Mouse (Mus musculus) left cerebral cortex, postnatal 10 days (tissue): Measurements from ENCODE around the gene Ifngr1. TPM values are rescaled to one million over a fixed set of nuclear protein-coding genes. Genes with fewer than 3 reads are reported as not detected.
"Not testable (repeated sequence)": the region's sequence is repeated elsewhere in the genome, so short reads cannot be mapped to it uniquely, and the experiment has no call there.

Experiments
- DNase-seq, 2 experiments: peaks; one replicate each; pipeline ENCODE4 v3.0.0; 2021 to 2022; ENCODE audit warnings: low spot score in 2 of 2, mixed read lengths in 1 of 2; ENCODE audit errors: extremely low spot score in 1 of 2
- intact Hi-C: fragments of 180-260 bp; cut with DNase I; formaldehyde crosslinking; loops from one replicate; pipeline ENCODE4 v1.15.1; 2025
- total RNA-seq, 2 experiments: library from RNA; stranded (reverse); gene quantifications; 2 replicates each; pipeline ENCODE4 v1.2.3; 2021

Ifngr1 gene
- total RNA-seq, 2 experiments from 2014 or later = 13.3 to 16.2 TPM

DNA sequence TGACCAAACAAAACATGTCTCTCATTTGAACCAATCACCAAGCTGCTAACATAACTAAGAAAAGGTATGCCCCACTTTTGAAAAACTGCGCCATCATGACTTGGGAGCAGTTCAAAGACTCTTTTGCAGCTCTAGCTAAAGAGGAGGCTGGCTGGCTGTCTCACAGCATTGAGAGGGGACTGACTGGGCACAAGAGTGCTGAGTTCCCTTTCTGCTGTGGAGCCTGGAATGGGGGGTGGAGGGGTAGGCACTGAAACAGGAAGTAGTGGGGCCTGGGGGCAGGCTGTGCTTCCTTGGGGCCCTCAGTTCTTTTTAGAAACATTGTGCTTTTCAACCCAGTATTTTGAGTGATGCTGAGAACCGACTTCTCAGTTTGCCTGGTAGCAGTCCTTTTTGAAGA lies 7.7 kb upstream of the Ifngr1 start:
- intact Hi-C loops = no loop called here

DNA sequence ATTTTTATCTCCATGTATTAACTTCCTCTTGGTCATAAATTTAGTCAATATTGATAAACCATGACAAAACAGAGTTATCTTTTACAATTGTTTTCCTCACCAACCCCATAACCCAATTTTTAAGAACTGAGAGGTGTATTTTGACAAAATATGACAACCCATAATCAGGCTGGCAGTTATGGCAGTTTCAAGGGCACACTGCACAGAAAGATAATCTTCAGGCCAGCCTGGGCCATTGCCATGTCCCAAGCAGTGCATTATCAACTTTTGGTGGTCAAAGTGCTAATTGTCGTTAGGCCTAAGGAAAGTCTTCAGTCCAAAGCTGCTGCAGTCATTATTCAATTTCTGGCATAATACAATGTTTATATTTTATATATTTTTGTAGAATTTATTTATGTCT lies 6.9 kb upstream of the Ifngr1 start:
- intact Hi-C loops = no loop called here
- no peak for DNase-seq

More for the DNA sequence above, 7.7 kb upstream of the Ifngr1 start:
- DNase-seq = peak; percentile 10 to 51

DNA sequence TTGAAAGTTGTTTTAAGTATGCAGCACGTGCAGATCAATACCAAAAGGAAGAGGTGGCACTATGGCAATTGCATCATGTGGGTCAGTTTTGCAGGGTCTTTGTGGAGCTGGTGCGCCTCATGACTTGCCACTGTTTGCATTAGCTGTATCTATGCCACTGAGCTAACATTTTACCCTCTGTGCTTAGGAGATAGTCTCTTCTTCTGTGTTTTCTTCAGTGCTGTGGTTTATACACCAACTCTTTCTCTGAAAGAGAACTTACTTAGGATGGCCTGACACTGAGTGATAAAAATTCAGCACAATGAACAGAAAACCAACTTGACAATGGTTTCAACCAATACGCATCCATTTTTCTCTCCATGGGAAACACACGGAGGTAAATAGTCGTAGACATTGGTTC lies 5.9 kb upstream of the Ifngr1 start:
- intact Hi-C loops = no loop called here

DNA sequence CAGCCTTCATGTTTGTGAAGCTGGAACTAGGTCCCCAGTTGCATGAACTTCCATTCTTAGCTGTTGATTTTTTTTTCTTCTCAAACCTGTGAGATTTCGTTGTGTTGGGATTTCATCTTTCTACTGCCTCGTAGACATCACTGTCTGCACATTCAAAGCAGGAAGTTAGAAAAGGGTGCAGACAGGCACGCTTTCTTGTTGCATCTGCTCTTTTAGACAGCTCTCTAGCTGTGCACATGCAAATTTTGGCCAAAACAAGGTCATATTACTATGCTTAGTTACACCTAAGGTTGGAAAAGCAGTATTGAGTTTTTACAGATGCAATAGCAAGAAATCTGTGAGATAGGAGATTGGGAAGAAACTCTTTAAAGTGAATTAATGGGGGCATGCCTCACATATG lies 4.5 kb upstream of the Ifngr1 start:
- intact Hi-C loops = no loop called here
- DNase-seq = no peak

More for the DNA sequence above, 5.9 kb upstream of the Ifngr1 start:
- DNase-seq = no peak

DNA sequence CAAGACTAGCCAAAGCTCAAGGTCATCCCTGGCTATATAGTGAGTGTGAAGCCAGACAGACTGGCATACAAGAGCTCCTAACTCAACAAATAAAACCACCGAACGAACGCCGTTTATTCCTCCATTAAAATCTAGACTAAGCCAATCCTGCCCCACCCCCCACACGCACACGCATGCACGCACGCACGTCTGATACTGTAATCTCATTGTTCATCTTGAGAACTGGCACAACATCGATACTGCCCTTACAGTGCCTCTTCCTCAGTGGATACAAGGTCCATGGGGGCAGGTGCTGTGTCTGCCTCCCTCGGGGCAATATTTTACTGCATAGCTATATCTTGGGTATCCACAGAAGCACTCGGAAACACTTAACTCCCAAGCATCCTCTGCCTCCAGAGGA lies 2.1 kb upstream of the Ifngr1 start:
- no peak for DNase-seq
- intact Hi-C loops = no loop called here

DNA sequence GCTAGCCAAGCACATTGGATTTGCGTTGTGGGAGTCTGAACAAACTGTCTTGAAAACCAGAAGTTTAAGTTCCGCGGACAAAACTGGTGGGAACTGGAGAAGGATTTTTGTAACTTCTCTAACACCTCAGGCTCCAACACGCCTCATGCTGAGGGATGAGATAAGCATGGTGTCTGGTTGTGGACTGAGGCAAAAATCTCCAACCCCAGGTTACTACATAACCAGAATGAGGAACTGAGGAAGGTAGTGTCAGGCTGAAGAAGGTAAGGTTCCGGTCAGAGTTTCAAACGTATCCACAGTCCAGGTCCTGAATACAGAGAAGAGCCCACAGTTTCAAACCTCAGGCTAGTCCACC lies 486 bp upstream of the Ifngr1 start:
- no peak for DNase-seq
- intact Hi-C loops = no loop called here

DNA sequence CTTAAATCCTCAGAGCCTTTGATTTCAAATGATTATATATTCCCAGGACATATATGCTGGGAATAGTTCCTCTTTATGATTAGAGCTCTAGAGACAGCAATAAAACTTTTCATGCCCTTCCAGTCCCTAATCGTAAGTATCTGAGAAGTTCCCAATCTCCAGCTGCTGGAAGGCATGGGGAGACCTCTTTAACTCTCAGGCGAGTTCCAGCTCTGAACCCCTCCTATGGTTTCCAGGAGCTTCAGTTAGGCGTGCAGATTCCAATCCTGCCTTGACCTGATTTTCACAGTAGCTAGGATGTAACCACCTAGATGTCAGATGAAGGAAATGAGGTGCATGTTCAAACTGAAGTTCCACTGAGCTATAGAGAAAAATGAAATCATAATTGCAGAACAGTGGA lies 807 bp downstream of the Ifngr1 start:
- no peak for DNase-seq
- intact Hi-C loops = no loop called here

DNA sequence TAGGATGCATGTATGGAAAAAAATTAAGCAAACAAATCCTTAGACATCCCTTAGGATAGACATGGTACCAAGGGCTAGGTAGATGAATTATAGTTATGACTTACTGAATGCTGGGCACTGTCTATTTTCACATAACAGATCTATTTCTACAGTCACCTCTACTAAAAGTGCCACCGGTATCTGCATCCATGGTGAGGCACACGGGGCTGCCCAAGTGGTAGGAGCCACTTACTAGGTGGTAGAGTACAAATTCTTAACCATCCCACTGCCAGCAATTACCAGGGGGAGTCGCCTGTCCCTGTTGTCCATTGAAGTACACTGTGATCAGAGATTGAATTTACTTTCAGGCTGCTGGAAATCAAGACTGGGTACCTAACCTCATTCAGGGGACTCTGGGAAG lies 1.5 kb downstream of the Ifngr1 start:
- intact Hi-C loops = no loop called here
- DNase-seq = no peak

DNA sequence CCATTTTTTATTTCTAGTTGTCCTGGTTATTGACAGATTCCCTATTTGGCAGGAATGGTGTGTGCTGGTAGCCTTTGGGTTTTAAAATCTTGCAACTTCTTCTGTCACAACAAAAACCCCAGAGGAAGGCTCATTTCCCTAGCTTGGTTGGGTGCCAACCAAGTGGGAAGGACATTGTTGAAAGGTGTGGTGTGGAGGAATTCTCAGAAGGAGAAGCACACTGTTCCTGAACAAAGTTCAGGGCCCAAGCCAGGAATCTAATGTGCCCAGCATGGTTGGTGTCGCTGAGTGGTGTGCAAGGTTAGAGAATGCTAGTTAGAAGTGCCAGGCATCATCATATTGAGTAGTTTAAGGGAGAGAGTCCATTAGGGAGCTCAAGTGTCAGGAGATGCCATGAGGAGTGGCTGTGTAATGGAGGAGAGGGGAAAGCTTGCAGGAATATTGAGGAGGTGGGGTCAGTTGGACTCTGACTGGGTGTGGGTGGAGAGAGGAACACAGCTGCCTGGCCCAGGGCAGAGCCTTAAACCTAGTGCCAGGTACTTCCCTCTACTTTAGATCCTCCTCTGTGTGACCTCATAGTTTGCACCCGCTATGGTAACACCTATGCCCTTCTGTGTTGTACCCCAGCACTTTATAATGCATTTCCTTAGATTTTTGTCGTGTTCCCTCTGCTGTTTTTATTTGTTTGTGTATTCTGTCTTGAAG lies 2.6 kb downstream of the Ifngr1 start:
- intact Hi-C loops = no loop called here
- no peak for DNase-seq

DNA sequence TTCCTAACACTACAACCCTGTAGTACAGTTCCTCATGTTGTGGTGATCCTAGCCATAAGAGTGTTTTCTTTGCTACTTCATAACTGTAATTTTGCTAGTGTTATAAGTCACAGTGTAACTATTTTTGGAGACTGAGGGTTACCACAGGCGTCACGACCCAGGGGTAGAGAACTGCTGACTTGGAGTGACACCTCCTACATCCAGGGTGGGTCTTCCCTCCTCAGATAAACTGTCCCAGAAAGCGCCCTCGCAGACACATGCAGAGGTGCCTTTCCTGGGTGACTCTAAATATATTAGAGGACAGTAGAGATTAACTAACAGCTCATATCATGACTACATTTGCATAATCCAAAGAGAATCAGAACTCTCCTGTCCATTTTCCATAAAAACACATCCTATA lies 5.1 kb downstream of the Ifngr1 start:
- DNase-seq = no peak
- intact Hi-C loops = no loop called here

DNA sequence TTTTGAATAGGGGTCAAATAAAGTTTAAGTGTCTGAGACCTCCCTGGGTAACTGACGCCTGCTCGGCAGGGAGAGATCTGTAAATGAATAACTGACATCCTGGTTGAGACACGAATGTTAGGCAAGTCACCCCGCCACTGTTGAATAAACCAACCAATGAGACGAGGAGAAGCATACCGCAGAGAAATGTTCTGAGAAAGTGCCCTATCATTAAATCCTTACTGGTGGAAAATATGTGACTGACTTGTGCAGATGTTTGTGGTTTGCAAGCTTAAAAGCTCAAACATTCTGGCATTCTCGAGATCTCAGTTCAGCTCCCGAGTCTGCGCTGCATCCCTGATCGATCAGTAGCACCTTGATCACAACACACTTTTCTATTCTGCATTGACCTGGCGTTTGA lies 6.3 kb downstream of the Ifngr1 start:
- no peak for DNase-seq
- intact Hi-C loops = no loop called here

DNA sequence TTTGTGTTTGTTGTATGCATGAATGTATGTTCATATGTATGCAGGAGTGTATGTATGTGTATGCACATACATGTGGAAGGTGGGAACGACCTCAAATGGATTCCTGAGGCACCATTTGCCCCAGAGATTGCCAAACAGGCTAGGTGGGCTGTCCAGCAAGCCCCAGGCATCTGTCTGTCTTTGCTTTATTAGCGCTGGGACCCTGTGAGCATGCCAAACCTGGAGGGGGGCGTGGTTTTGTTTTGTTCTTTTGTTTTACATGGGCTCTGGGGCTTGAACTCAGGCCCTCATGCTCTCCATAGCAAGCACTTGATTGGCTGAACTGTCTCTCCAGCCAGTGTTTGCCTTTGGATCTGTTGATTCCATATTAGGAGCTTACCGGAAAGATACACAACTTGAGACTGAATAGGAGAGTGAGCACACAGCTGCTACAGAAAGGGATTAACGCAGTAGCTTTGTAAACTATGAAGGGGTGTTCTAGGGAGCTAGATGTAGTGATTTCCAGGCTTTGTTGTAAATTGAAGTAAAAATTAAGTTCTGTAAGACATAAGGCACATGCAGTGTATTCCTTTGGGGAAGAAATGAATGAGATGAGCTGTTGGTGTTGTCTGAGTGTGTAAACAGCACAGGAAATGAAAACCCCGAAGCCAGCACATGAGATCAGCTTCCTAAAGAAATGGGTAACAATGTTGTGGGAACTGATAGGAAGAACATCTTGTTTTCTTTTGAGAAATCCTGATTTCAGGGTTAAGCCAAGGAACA lies 7.8 kb downstream of the Ifngr1 start:
- intact Hi-C loops = no loop called here
- DNase-seq = no peak

DNA sequence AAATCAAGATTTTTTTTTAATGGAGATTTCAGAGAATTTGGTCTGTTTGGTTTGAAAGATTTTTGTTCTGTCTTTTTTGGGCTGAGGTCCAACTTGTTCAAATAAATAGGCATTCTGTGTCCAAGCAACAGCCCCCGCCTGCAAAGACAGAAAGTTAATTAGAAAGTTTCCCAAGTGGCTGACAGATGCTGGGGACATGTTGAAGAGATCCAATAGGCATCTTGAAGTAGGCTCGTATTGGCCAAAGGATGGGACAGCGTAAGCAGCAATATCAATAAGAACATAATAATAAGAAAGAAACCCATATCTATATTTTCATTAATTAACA lies 8.3 kb downstream of the Ifngr1 start:
- intact Hi-C loops = no loop called here
- no peak for DNase-seq

DNA sequence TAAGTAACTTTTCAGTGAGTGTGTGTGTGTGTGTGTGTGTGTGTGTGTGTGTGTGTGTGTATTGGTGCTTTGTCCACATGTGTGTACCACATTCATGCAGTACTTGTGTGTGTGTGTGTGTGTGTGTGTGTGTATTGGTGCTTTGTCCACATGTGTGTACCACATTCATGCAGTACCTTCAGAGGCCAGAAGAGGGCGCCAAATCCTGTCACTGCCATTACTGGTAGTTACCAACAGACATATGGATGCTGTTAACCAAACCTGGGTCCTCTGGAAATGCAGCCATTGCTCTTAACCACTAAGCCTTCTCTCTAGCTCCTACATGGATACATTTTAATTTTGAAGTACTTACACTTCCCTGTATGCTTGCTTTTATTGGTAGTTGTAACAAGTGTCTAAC lies 9.8 kb downstream of the Ifngr1 start:
- DNase-seq, intact Hi-C loops: not testable (repeated sequence)

DNA sequence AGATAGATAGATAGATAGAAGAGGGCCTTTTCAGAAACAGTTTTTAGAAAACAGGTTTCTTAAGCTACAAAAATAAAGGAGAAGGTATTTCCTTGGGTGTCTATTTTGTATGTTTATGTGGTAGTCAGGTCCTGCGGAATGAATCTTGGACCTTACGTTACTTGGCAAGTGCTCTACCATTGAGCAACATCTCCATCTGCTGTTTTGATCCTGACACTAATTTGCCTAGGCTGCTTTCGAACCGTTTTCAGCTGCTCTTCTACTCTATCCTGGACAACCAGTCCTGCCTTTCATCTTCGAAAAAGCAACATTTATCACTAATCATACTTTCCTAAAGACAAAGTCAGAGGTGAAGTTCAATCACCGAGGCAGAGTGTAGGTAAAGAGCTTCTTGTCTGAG lies 11.5 kb downstream of the Ifngr1 start:
- DNase-seq = no peak
- intact Hi-C loops = no loop called here

DNA sequence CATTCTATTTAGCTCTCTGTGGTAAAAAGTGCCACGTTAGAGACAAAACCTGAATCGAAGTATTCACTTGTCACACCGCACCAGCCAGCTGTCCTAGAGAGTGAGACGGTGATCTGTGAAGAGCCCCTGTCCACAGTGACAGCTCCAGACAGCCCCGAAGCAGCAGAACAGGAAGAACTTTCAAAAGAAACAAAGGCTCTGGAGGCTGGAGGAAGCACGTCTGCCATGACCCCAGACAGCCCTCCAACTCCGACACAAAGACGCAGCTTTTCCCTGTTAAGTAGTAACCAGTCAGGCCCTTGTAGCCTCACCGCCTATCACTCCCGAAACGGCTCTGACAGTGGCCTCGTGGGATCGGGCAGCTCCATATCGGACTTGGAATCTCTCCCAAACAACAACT lies 17.4 kb downstream of the Ifngr1 start:
- intact Hi-C loops = no loop called here
- DNase-seq = no peak

DNA sequence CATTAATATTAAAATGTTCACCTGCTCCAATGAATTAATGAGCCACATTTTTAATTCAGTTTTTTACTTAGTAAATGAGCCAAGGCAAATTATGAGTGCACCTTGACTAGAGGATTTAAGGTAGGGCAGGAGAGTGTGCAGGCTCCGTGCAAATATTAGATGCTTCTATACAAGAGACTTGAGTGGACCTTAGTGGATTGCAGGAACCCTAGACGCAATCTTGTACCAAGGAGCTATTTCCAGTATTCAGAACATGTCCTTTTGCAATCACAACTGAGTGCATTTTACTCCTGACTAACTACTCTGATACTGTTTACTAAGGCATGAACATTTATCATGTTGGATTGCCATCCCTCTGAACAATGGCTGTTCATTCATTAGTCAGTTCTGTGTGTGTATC lies 19.9 kb downstream of the Ifngr1 start:
- DNase-seq = no peak
- intact Hi-C loops = no loop called here

DNA sequence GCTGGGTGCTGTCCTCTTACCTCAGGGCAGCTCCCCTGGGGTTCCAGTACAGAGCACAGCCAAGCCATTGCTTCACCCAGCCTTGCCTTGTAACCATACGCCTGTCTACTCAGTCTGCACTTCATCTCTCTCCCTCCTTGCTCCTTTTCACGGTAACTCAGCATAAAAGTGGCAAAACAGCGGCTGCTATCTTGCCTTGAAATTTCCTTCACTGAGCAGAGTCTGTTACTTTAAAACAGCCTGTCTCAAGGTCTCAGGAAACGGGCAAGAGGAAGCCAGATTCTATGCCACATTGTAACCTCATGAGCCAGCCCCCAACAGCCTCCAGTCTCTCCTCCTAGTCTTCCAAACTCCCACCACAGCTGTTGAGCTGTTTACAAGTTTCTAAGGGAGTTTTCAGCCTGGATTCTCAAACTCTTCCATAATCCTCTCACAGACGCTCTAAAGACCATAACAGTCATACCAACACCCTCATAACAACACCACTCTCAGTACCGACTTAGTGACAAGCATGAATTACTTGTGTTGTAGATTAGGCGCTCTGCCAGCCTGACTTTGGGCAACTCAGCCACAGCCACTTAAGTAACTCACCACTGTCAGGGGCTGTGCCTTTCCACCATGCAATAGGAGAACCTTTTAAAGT lies 21.5 kb downstream of the Ifngr1 start:
- DNase-seq = no peak
- intact Hi-C loops = no loop called here

DNA sequence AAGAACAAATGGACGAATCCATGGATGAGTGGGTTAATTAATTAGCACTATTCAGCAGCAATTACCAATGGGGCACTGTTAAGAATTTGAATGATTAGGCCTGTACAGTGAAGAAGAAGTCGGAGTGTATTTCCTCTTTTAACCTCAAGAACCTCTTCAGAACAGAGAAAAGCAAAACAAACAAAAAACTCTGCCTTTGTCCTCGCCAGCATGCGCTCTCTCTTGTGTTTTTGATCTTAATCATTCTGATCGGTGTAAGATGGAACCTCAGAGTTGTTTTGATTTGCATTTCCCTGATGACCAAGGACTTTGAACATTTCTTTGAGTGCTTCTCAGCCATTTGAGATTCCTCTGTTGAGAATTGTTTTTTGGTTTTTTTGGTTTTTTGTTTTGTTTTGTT lies 28.0 kb downstream of the Ifngr1 start:
- DNase-seq = no peak
- intact Hi-C loops = no loop called here

DNA sequence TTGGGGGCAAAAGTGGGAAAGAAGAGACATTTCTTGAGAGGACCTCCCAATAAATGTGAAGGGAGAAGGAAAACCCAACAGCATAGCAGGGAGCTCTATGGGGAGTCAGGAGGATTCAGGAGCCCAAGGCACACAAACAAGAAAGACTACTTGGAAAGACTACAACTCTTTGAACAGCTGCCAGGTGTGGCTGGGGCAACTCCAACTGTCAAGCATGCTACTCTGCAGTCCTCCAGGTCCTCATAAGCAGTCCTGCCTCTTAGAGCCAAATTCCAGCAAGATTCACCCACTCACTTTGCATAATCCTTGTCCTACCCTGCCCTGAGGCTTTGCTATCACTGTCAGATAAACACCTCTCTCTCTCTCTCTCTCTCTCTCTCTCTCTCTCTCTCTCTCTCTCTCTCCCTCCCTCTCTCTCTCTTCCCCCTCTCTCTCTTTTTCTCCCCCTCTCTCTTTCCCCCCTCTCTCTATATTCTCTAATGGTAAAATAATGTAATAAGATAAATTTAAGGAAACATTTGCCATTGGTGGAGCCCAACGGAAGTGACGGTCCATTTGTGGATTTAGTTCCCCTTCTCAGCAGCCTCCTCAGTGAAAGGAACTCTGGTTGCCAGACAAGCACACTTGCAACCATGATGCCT lies 29.8 kb downstream of the Ifngr1 start, which contains the start of gene Il22ra2:
Gene Il22ra2 (plus strand): TSS at position 591 of the 641 bp plus-strand sequence.
- intact Hi-C loops = no loop called here
- DNase-seq = no peak
